Mouse (Mus musculus) megakaryocyte progenitor cell, adult 5-6 weeks (primary cell): ENCODE measurements around the gene Cutal. TPM values are rescaled to one million over a fixed set of nuclear protein-coding genes. Genes with fewer than 3 reads are reported as not detected.

Experiments
- ATAC-seq: replicated peaks from 2 replicates; pipeline ENCODE4 v1.8.0; 2016; ENCODE audit warnings: mild to moderate bottlenecking, moderate TSS enrichment, inconsistent platforms; ENCODE audit not compliant: poor library complexity
- total RNA-seq, 2 experiments: library from RNA; stranded (forward) in 1 of 2; stranded (reverse) in 1 of 2; fragments of 157-497, 149-512 nt in 1 of 2; fragments of 200-1000 nt in 1 of 2; gene quantifications; 2 replicates each; pipeline versions ENCODE4 v1.2.3 to v1.2.4; 2015 to 2017

Gene Cutal
- total RNA-seq, 2 experiments from 2014 or later, result not detected

- peak; percentile 82 for ATAC-seq
Measured at GRCm38 (mm10) chr2:34914069-34914822, 40.0 kb downstream of the Cutal start.

GRCm38 (mm10) chr2:34914823-34915082 lies 40.6 kb downstream of the Cutal start:
- no peak for ATAC-seq

- ATAC-seq, result no peak
Measured at GRCm38 (mm10) chr2:34915103-34915502, 40.9 kb downstream of the Cutal start.

- ATAC-seq, result no peak
Measured at GRCm38 (mm10) chr2:34920144-34920543, 45.9 kb downstream of the Cutal start.

- no peak for ATAC-seq
Measured at GRCm38 (mm10) chr2:34922729-34923128, 48.5 kb downstream of the Cutal start.

- ATAC-seq, result no peak
Measured at GRCm38 (mm10) chr2:34927320-34927719, 53.1 kb downstream of the Cutal start.

GRCm38 (mm10) chr2:34937460-34937859 lies 63.3 kb downstream of the Cutal start:
- no peak for ATAC-seq

- peak; percentile 90 for ATAC-seq
Measured at GRCm38 (mm10) chr2:34938269-34939208, 64.3 kb downstream of the Cutal start.

- ATAC-seq, result no peak
Measured at GRCm38 (mm10) chr2:34940246-34940645, 66.0 kb downstream of the Cutal start.

- no peak for ATAC-seq
Measured at GRCm38 (mm10) chr2:34941061-34941675, 67.0 kb downstream of the Cutal start.

Other genes starting within 250 kb of the Cutal start
- 45.4 and 56.7 TPM in 2 replicates for gene Gapvd1, start 119.2 kb upstream of the Cutal start, total RNA-seq (2015)
- 73.4 and 83.3 TPM in 2 replicates for gene Gapvd1, start 119.2 kb upstream of the Cutal start, total RNA-seq (2017)
- 536 and 641 TPM in 2 replicates for gene Hspa5, start 102.4 kb upstream of the Cutal start, total RNA-seq (2015)
- gene Hspa5, start 102.4 kb upstream of the Cutal start, total RNA-seq (2017), result 1,697 and 1,773 TPM in 2 replicates
- gene Rabepk, start 74.5 kb upstream of the Cutal start, total RNA-seq (2015), result 18.1 and 21.7 TPM in 2 replicates
- gene Rabepk, start 74.5 kb upstream of the Cutal start, total RNA-seq (2017), result 40.4 and 52.7 TPM in 2 replicates
- gene Fbxw2, start 48.1 kb upstream of the Cutal start, total RNA-seq (2015), result 47.7 and 48.8 TPM in 2 replicates
- 49.1 and 54.3 TPM in 2 replicates for gene Fbxw2, start 48.1 kb upstream of the Cutal start, total RNA-seq (2017)
- gene Gm34653, start 41.4 kb upstream of the Cutal start, total RNA-seq (2015), result 0.64 TPM in 1 of 2 replicates, not detected in the other
- gene Gm34653, start 41.4 kb upstream of the Cutal start, total RNA-seq (2017), result not detected in 2 replicates
- gene Psmd5, start 572 bp downstream of the Cutal start, total RNA-seq (2015), result 81.7 and 88.9 TPM in 2 replicates
- 27.5 and 33.9 TPM in 2 replicates for gene Psmd5, start 572 bp downstream of the Cutal start, total RNA-seq (2017)
- 6.9 and 8.8 TPM in 2 replicates for gene Phf19, start 39.6 kb downstream of the Cutal start, total RNA-seq (2015)
- 6.5 and 10.0 TPM in 2 replicates for gene Phf19, start 39.6 kb downstream of the Cutal start, total RNA-seq (2017)
- 1.3 and 1.4 TPM in 2 replicates for gene Traf1, start 87.4 kb downstream of the Cutal start, total RNA-seq (2015)
- gene Traf1, start 87.4 kb downstream of the Cutal start, total RNA-seq (2017), result 0.61 TPM in 1 of 2 replicates, not detected in the other
- not detected in 2 replicates for gene Hc, start 187.0 kb downstream of the Cutal start, total RNA-seq (2015)
- gene Hc, start 187.0 kb downstream of the Cutal start, total RNA-seq (2017), result not detected in 2 replicates
- gene AI182371, start 227.1 kb downstream of the Cutal start, total RNA-seq (2015), result 1.2 and 1.5 TPM in 2 replicates
- gene AI182371, start 227.1 kb downstream of the Cutal start, total RNA-seq (2017), result 0.41 and 1.00 TPM in 2 replicates
- gene Cntrl, start 235.1 kb downstream of the Cutal start, total RNA-seq (2015), result 102 and 117 TPM in 2 replicates
- 114 and 137 TPM in 2 replicates for gene Cntrl, start 235.1 kb downstream of the Cutal start, total RNA-seq (2017)